Mouse (Mus musculus) olfactory bulb, adult 2 months (tissue): ENCODE results near the gene Gfod1.

Source experiments
- CTCF ChIP-seq: fragments of 200-500 bp; IDR thresholded peaks from 2 replicates; pipeline ENCODE4 v1.5.1; 2012; ENCODE audit warnings: low read depth, mild to moderate bottlenecking, low read length, moderate library complexity; ENCODE audit not compliant: insufficient read depth
- POLR2A ChIP-seq: fragments of 200-500 bp; IDR thresholded peaks from 2 replicates; pipeline ENCODE4 v1.6.1; 2012; ENCODE audit warnings: mild to moderate bottlenecking, low read depth, low read length, moderate library complexity; ENCODE audit not compliant: insufficient read depth

GRCm38 (mm10) chr13:43241069-43241468, 62.9 kb downstream of the Gfod1 start:
- TF ChIP-seq POLR2A: no peak
- no peak for TF ChIP-seq CTCF
